Mouse (Mus musculus) testis, adult 2 months (tissue): ENCODE data around the gene Bphl.

Source experiments
- CTCF ChIP-seq: fragments of 200-500 bp; IDR thresholded peaks from 2 replicates; pipeline ENCODE4 v1.5.1; 2012; ENCODE audit warnings: low read depth, mild to moderate bottlenecking, inconsistent platforms, low read length, moderate library complexity; ENCODE audit not compliant: control insufficient read depth, insufficient read depth, insufficient replicate concordance
- POLR2A ChIP-seq: fragments of 200-500 bp; IDR thresholded peaks from 2 replicates; pipeline ENCODE4 v1.6.1; 2012; ENCODE audit warnings: low read depth, mild to moderate bottlenecking, inconsistent platforms, low read length, moderate library complexity; ENCODE audit not compliant: control insufficient read depth

- no peak for TF ChIP-seq CTCF
- TF ChIP-seq POLR2A, result no peak
Observed at GRCm38 (mm10) chr13:34003058-34003457, 34.3 kb upstream of the Bphl start.
